Mouse (Mus musculus) C2C12 (cell line): Measurements from ENCODE around the gene Resp18.

Experiments
- CTCF ChIP-seq: IDR thresholded peaks from one replicate; pipeline ENCODE4 v1.5.1; 2011; ENCODE audit not compliant: control insufficient read depth, insufficient read depth, insufficient read length
- USF1 ChIP-seq: IDR thresholded peaks from one replicate; pipeline ENCODE4 v1.6.1; 2011; ENCODE audit warnings: low read depth, mild to moderate bottlenecking, control low read depth, moderate library complexity

GRCm38 (mm10) chr1:75315456-75316365 lies 37.5 kb upstream of the Resp18 start:
- TF ChIP-seq CTCF (no peak), USF1 (no peak)
